Mouse (Mus musculus) testis, postnatal 14 days (tissue): ENCODE results near the gene Bcar3.
"Not testable (repeated sequence)": the region's sequence is repeated elsewhere in the genome, so short reads cannot be mapped to it uniquely, and the experiment has no call there.

Source experiments
- DNase-seq: peaks from one replicate; pipeline ENCODE4 v3.0.0; 2021; ENCODE audit warnings: low spot score

Bcar3 gene

DNA sequence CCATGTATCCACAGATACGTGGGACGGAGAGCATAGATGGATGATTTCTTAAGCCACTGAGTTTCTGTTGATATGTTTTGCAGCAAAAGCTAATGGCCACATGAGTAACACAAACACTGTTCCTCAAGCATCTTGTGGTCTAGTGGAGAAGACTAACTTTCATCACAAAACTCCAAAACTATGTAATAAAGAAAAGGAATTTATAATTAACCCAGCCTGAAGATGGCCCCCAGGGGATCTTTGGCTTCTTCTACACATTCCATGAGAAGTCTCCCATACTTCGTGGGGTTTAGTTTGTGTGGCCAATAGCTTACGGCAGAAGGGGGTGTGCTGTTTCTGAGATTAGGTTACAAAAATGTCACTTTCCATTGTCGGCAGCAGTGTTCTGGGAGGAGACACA lies 92.5 kb downstream of the Bcar3 start:
- DNase-seq, result no peak

DNA sequence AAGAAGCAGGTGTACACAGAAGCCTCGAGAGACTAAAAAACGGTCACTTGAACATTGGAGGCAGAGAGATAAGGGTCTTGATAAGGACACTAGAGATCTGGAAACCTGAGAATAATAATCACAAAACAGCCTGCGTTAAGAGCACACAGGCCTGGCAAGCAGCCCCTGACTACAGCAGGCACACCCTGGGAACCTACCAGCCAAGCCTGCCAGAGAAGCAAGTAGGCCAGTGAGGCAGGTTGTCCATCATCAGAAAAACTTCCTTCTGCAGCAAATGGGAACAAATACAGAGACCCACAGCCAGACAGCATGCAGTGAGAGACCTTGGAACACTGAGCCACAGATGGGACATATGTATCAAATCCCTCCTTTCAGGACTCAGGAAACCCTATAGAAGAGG lies 93.8 kb downstream of the Bcar3 start:
- no peak for DNase-seq

DNA sequence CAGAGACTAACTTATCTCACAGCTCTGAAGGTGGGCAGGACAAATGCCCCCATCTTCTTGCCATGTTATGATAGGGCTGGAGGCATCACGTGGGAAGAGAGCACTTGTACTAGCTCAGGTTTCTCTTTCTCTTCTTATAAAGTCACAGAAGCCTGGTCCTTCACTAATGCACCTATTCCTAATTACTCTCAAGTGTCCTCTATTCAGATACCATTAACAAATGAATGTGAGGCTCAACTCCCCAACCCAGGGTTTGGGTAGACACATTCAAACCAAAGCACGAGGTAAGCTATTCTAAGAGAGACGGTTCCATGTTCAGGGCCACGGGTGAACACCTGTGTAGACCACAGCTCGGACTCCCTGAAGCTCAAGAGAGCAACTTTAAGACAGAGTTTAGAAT lies 96.0 kb downstream of the Bcar3 start:
- DNase-seq, result no peak

DNA sequence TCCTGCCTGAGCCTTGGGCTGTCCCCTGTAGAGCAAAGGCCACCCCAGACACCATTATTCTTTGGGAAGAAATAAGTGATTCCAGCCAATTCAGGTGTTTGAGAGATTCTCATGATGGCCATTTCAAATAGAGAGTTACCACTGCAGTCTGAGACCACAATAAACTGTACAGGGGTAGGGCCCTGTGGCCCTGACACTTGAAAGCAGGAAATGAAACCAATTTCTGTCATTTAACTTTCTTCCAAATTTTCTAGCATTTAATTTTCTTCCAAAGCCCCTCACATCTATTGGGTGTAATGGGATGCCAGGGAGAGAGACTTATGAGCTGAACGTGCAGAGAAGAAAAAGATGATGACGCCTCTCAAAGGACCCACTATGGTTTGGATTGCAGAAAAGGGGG lies 97.2 kb downstream of the Bcar3 start:
- no peak for DNase-seq

DNA sequence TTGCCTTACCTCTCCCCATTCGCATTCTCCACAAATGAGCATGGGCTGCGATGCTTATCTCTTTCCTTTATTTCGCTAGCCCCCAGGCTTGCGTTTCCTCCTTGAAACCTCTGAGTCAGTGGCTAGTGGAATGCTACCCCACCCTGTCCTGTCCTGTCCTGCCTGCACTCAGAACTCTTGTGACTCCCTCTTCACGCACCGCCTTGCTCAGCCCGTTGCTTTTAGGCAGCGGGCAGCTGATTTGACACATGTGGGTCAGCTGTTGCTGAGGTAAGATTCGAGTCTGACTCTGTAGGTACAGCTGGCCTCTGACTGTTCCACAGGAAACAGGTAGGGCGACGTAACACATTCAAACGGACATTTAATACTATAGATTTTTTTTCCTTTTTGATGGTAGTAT lies 97.9 kb downstream of the Bcar3 start:
- no peak for DNase-seq

DNA sequence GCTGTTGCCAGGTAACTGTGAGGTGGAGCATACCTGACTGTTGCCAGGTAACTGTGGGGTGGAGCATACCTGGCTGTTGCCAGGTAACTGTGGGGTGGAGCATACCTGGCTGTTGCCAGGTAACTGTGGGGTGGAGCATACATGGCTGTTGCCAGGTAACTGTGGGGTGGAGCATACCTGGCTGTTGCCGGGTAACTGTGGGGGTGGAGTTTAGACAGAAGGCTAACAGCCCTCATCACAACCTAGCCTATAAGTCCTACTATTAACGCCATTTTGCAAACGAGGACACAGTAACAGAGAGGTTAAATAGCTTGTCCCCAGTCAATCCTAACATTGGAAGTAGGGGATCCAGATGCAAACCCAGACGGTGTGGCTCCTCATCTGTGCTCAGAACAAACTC lies 99.5 kb downstream of the Bcar3 start:
- not testable (repeated sequence) for DNase-seq

DNA sequence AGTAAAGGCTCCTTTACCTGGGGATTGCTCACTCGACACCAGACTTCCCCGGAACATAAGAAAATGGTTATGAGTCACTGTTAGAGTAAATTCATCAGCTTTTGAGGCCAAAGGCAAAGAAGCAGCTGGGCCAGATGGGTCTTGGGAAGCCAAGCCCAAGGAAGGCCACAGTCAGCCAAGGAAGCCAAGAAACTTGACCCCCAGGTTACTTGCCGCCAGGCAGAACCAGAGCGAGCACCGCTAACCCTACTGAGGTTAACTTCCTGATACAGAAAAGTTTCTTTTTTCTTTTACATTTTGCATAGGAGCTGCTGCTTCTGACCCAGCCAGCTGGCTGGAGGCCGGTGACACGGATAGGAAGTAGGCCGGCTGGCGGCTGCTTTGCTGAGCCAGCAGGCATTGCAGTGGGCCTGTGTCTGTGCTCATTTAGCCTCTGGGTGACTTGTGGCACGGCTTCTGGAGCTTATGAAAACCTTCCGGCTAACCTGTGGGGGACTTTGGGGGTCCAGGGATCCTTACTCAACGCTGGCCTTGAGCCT lies 100.0 kb downstream of the Bcar3 start:
- DNase-seq, result no peak

DNA sequence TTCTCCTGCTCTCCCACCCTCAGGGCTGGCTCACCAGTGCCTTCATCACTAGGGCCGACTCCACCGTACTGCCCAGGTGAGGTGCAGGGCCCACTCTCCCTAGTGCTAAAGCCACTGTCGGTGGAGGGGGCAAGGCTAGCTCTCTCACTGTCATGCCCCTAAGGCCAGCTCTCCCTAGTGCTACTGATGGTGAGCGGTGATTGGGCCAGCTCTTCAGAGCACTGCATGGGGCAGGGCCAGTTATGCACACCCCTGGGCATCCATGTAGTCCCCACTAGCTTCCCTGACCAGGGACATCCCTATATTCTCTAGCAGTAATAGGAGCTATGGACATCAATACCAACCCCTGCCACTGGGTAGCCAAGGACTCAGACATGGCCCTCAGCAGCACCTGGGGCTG lies 103.0 kb downstream of the Bcar3 start:
- no peak for DNase-seq

DNA sequence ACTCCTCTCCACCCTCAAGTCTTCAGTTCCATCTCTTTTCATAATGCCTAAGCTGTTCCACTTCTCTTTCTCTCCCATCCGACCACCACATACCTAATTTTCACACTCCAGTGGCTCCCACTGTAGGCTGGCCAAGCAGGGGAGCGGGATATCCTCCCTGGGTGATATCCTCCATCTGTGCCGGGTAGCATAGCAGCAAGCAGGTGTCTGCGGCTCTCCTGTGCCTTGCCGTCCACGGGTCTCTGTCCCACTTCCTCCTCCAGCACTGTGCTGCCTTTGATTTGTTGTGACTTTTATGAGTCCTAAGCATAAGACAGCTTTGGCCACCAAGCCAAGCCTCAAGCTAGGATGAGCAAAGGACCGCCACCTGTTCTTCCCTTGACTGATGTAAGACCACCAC lies 103.5 kb downstream of the Bcar3 start:
- DNase-seq, result no peak

DNA sequence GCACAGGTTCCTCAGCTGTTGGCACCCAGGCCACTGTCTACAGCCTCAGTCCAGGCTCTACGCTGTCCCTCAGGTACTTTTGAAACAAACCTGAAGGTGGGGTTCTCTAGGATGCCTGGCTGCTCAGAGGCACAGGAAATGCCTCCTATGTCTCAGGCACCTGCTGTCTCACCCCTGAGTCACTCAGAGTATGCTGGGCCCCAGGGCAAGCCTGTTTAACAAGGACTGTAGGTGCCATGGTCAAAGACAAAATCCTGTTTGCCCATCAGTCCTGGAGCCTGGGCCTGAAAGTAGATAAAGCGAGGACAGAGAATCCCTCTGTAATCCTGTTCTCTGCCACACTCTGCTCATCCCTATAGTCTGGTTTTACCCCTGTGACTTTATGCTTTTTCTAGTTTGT lies 107.1 kb downstream of the Bcar3 start:
- no peak for DNase-seq

DNA sequence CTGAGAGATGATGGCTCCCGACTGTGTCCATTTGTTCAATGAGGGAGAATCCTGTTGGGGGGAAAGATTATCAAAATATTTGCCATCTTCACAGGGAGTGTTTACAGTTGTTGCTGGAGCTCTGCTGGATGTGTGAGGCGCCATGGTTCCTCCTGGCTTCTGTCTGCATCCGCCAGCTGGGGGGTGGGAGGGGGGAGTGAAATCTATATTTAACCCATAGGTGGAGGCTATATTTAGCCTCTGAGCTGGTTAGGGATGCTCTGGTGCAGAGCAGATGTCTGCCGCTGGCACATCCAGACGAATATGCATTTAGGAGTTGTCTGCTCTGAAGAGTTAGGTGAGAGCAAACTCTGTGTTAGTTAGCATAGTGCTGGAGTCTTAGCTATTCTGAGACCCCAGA lies 108.2 kb downstream of the Bcar3 start:
- DNase-seq, result no peak

DNA sequence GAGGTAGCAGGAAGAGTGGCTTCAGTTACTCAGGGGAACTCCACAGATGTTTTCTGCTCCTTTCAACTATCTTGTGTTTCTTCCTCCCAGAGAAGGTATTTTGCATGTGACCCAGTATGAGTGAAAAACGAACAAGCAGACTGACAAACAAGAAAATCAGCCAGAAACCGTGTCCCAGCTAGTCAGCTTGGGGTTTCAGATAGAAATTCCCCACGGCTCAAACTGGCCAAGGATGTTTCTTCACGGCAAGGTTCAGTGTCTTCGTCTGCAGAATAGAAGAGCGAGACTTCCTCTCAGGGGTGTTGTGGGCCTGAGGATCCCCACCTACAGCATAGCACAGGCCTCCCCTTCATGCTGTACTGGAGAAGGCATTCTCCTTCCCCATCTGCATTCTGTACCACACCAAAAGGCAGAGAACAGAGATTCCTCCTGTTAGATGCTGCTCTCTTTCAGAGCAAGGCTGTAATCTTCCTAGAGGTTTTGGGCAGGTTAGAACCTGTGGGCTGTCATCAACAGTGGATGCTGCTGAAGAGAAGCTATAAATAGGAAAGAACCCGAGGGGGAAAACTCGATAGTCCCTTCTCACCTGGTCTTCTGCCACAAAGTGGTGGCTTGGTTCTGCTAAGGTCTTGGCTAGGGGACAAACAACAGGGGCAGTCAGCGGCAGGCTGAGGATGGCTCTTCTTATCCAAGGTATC lies 110.1 kb downstream of the Bcar3 start:
- DNase-seq, result no peak

DNA sequence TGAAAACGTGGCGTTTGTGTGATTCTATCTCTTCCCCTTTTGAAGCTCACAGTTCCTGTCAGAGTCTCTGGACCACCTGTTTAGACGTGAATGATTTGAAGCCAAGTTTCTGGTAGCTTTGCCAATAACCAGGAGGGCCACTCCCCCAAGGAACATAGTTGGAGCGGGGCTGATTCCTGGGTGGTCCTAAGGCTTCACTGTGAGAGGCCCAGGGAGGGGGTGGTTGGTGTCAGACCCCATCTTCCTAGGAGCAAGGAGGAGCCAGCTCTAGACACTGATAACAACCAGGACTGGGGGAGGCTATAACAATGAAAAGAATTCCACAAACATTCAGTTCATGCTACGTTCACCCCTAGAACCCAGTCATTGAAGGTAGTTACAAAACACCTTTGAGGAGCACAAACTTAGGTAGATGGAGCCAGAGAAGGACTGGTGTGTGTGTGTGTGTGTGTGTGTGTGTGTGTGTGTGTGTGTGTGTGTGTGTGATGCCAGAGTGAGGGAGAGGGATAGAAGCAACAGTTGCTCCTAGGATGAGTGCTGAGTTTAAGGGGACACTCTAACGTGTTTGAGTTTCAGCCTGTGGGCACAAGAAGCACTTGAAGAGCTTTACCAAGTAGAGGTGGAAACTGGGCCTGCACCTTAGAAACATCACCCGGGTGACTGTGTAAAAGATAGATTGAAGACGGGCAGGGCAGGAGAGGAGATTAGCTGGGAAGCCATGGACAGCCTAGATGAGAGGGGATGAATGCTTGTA lies 111.4 kb downstream of the Bcar3 start:
- no peak for DNase-seq

DNA sequence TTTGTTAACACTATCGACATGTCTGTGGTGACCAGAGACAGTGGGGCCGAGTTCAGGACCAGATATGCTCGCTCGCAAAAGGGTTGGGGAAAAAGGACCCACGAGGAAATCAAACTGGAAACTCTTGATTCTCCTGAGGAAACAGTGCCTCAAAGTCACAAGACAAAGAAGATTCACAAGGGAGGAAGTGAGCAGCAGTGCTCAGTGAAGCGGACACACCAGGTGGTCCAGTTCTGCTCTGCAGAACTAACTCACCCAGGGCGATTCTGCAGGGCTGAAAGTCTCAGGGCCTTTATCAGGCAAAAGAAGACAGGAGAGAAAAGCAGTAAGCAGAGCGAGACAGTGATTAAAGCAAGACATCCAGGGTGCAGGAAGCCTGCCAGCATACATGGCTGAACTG lies 112.5 kb downstream of the Bcar3 start:
- no peak for DNase-seq

DNA sequence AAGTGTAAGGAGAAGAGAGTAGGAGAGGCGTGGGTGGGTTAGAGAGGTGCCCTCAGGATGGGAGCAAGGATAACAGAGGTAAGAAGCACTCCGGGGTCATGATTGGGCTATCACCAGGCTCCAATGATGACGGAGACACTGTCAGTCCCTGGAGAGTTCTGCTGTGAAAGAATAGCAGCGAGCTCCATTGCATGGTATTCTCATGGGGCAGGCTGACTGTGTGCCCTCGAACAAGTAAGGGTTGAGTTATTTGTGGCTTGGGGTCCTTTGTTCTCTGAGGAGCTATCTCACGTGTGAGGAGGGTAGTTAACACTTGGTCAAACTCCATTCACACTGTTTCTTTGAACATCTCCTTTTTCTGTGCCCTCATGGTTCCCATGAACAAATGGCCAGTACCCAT lies 113.8 kb downstream of the Bcar3 start:
- no peak for DNase-seq

DNA sequence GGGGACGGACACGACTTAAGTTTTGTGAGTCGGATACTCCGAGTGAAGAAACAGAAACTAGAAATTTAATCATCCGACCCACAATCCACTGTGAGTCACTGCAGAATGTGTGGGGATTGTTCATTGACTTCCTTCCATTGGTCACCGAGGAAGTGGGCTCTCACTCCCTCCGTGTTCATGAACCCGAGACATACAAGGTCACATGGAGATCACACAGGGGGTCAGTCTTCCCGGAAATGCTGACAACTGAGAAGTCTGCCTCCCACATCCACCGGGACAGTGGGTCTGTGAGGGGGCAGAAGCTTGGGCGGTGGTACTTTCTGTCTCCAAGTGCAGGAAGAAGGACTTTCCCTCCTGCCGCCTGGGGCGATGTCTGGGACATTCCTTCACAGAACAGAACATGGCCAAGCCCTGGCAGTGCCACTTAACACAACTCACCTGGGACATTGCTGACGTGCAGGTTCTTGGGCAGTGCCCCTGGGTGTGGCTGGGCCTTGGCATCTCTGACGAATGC lies 114.9 kb downstream of the Bcar3 start:
- no peak for DNase-seq

DNA sequence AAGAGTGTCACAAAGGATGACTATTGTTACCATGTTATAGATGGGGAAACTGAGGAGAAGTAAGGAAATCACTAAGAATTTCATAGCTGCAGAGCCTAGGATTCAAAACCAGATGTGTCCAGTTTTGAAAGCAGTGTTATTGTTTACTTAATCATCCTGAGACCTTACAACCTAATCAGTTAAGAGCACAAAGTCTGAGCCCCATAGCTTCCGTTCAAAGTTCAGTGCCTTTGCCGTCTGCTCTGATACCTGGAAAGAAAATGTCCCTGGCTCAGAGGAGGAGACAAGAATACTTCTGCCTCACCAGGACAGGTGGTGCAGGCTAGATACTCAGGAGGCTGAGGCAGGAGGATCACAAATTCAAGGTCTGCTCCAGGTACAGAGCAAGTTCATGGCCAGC lies 117.7 kb downstream of the Bcar3 start:
- no peak for DNase-seq

DNA sequence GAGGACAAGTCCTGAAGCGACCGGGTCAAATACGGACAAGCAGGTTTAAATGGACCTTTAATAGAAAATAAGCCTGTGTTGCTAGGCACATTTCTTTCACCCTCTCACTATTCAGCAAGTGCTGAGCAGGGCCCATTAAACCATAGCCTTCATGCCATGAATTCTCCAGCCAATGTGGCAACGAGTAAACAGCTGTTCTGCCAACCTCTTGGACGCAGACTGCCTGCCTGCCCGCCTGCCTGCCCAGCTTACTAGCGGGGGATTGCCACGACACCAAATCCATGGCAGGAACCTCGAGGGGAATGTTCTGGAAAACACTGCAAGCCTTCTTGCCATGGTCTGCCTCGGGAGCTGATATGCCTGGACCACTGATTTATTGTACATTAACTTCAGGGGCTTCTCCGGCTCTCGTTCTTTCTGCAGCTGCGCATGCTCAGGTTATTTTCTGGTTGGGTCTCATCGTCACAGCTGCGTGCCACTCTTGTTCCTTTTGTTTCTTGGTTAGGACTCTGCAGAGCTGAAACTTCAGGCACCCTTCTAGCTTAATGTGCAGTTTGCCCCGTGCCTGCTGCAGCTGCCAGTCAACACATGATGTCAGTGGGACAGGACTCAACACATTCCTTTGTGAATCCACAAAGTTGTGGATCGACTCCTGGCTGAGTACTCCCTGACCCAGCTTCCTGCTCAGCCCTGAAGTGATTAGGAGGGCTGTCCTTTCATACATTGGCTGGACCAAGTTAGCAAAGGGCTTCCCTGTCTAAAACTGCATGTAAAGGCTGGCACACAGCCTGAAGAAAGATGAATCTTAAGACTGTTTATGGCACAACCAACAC lies 120.0 kb downstream of the Bcar3 start:
- DNase-seq, result no peak

DNA sequence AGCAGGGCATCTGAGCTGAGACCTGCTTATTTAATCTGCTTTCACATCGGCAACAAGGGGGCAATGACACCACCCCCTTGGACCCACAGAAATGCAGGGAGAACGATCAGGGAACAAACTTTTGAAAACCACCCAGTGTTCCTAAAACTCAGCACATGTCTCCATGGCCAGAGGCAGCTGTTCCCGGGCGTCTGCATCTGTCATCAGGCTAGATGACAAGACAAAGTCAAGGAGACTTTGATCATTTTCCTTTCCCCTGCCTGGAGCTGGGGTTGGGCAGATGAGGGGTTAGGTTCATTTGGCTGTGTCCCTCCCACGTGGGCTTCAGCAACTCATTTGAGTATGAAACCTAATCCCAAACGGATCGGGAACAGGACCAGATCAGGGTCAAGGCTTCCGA lies 120.9 kb downstream of the Bcar3 start:
- no peak for DNase-seq

DNA sequence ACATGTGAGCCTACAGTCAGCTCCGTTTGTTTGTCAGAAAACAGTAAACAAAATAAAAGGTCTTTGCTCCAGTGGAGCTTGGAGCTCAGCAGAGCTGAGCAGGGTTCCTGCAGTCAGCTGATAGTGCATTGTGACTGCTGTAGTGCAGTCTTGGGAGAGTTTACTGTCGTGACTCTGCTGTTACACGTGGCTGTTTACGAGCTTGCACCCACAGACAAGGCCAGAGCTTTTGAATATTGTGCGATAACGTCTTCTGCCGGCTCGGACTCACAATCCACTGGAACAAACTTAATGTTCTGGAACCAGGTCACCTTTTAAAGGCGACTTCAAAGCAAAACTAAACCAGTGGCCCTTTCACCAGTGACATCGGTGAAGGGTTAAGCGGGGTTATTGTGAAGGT lies 123.5 kb downstream of the Bcar3 start:
- DNase-seq, result no peak

DNA sequence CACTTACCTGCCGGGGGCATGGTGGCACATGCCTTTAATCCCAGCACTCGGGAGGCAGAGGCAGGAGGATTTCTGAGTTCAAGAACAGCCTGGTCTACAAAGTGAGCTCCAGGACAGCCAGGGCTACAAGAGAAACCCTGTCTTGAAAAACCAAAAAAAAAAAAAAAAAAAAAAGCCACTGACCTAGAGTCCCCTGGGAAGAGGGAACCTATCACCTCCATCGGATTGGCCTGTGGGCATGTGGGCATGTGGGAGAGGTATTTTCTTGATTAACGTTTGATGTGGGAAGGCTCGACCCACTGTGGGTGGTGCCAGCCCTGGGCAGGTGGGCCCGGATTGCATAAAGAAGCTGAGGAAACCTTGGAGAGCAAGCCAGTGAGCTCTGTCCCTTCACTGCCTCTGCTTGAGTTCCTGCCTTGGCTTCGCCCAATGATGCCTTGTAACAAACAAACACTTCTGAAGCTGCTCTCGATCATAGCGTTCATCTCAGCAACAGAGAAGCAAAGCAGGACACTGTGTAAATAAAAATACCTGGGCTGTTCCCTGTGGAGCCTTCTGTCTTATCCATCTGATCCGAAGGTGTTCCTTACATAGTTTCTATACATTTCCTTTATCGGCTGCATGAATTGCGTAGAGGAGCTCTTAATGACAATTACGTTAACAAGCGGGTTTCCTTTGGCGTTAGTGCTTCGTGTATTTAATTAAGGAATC lies 124.8 kb downstream of the Bcar3 start:
- DNase-seq, result no peak
